Mouse (Mus musculus) heart, adult 2 months (tissue): Measurements from ENCODE around the gene Tsc1. TPM values are rescaled to one million over a fixed set of nuclear protein-coding genes. Genes with fewer than 3 reads are reported as not detected.

Experiments
- DNase-seq, 2 experiments: peaks; one replicate each; pipeline ENCODE4 v3.0.0; 2021
- H3K27ac ChIP-seq: fragments of 200-600 bp; 2 replicates; pipeline ENCODE4 v1.8.1; 2022
- H3K27me3 ChIP-seq: fragments of 200-500 bp; 2 replicates; pipeline ENCODE4 v1.6.1; 2012; ENCODE audit warnings: mild to moderate bottlenecking, low read length, inconsistent platforms, mixed read lengths; ENCODE audit not compliant: control insufficient read depth, insufficient read depth
- H3K36me3 ChIP-seq: fragments of 200-500 bp; 2 replicates; pipeline ENCODE4 v1.6.1; 2012; ENCODE audit warnings: low read length, inconsistent platforms; ENCODE audit not compliant: control insufficient read depth, insufficient read depth
- H3K4me1 ChIP-seq: fragments of 200-500 bp; 2 replicates; pipeline ENCODE4 v1.6.1; 2011; ENCODE audit warnings: low read length; ENCODE audit not compliant: control insufficient read depth, insufficient read depth
- H3K4me3 ChIP-seq: fragments of 200-600 bp; 2 replicates; pipeline ENCODE4 v1.8.1; 2022
- H3K79me2 ChIP-seq: fragments of 200-500 bp; replicated peaks from 2 replicates; pipeline ENCODE4 v1.6.1; 2012; ENCODE audit warnings: mild to moderate bottlenecking, inconsistent platforms, low read length, moderate library complexity, mixed read lengths; ENCODE audit not compliant: control insufficient read depth, insufficient read depth
- H3K9ac ChIP-seq: fragments of 200-500 bp; 2 replicates; pipeline ENCODE4 v1.6.1; 2012; ENCODE audit warnings: low read depth, mild to moderate bottlenecking, control low read depth, inconsistent platforms, low read length, mixed read lengths
- CTCF ChIP-seq: fragments of 200-600 bp; IDR thresholded peaks from 2 replicates; pipeline ENCODE4 v1.8.1; 2022; ENCODE audit warnings: antibody characterized with exemption, mild to moderate bottlenecking, moderate library complexity
- EP300 ChIP-seq: fragments of 200-500 bp; IDR thresholded peaks from 2 replicates; pipeline ENCODE4 v1.6.1; 2011; ENCODE audit warnings: low read depth, low read length, control low read depth; ENCODE audit not compliant: insufficient read depth
- POLR2A ChIP-seq: fragments of 200-500 bp; IDR thresholded peaks from 2 replicates; pipeline ENCODE4 v1.6.1; 2011; ENCODE audit warnings: mild to moderate bottlenecking, low read depth, low read length, control low read depth; ENCODE audit not compliant: insufficient read depth
- WGBS: fragments of 180-500 bp; shearing (Covaris S2); methylation state at CpG from one replicate; pipeline ENCODE4 v1.1.7; 2018; 5-methylcytosine and 5-hydroxymethylcytosine counted together
- intact Hi-C: fragments of 180-260 bp; cut with DNase I; formaldehyde crosslinking; loops from one replicate; pipeline ENCODE4 v1.15.1; 2025
- microRNA-seq, 2 experiments: library from miRNA; unstranded; fragments of <30 nt; microRNA quantifications; one replicate each; pipeline ENCODE4 v1.2.0; 2021
- polyA plus RNA-seq: library from polyadenylated mRNA; depleted of rRNA; stranded (reverse); fragments of >200 nt; gene quantifications from 2 replicates; pipeline ENCODE4 v1.2.3, GENCODE M21; 2012; rRNA removed
- total RNA-seq, 2 experiments: library from RNA; stranded (reverse); gene quantifications; 2 replicates each; pipeline ENCODE4 v1.2.3; 2021

Gene Tsc1
- total and polyA plus RNA-seq, 3 experiments, result 11.5 to 29.3 (median 24.9) TPM

GRCm38 (mm10) chr2:28722419-28722818, 81.4 kb downstream of the Tsc1 start:
- TF ChIP-seq POLR2A, result no peak
- no peak for TF ChIP-seq EP300
- no peak for TF ChIP-seq CTCF
- no peak for DNase-seq
- intact Hi-C loops, result no loop called here

GRCm38 (mm10) chr2:28723912-28724311, 82.9 kb downstream of the Tsc1 start:
- Histone ChIP-seq H3K9ac (no peak overlapping the region), H3K79me2 (no peaks in the 10 kb centered on the region), H3K4me3 (no peak overlapping the region), H3K27me3 (no peaks in the 10 kb centered on the region), H3K27ac (no peak overlapping the region), H3K36me3 (no peaks in the 10 kb centered on the region), H3K4me1 (no peaks in the 10 kb centered on the region)
- TF ChIP-seq CTCF (no peak), POLR2A (no peak), EP300 (no peak)
- intact Hi-C loops, result no loop called here
- 43% methylated on average over 9 of the region's 9 CpGs for WGBS
- DNase-seq, result no peak

More at GRCm38 (mm10) chr2:28722419-28722818, 81.4 kb downstream of the Tsc1 start:
- Histone ChIP-seq H3K27ac (no peak overlapping the region), H3K4me3 (no peak overlapping the region), H3K4me1 (no peaks in the 10 kb centered on the region), H3K9ac (no peak overlapping the region), H3K36me3 (no peaks in the 10 kb centered on the region), H3K27me3 (no peaks in the 10 kb centered on the region), H3K79me2 (no peaks in the 10 kb centered on the region)
- WGBS, result 82% methylated on average over 8 of the region's 8 CpGs

- DNase-seq, result no peak
- Histone ChIP-seq H3K27ac (no peak overlapping the region), H3K4me3 (no peak overlapping the region), H3K36me3 (no peaks in the 10 kb centered on the region), H3K27me3 (no peaks in the 10 kb centered on the region), H3K9ac (no peak overlapping the region), H3K4me1 (no peaks in the 10 kb centered on the region), H3K79me2 (no peaks in the 10 kb centered on the region)
- intact Hi-C loops, result no loop called here
- TF ChIP-seq EP300 (no peak), CTCF (no peak), POLR2A (no peak)
- 59% methylated on average over 16 of the region's 16 CpGs for WGBS
These were observed 86.9 kb downstream of the Tsc1 start for GRCm38 (mm10) chr2:28727786-28728404.

- no peaks in the 10 kb centered on the region for H3K79me2 ChIP-seq
- H3K36me3 ChIP-seq, result no peaks in the 10 kb centered on the region
- no peak overlapping the region for H3K4me3 ChIP-seq
- TF ChIP-seq EP300 (no peak), POLR2A (no peak)
- no peaks in the 10 kb centered on the region for H3K27me3 ChIP-seq
- no peak overlapping the region for H3K9ac ChIP-seq
- intact Hi-C loops, result no loop called here
- no peak for DNase-seq
- H3K27ac ChIP-seq, result no peak overlapping the region
- no peaks in the 10 kb centered on the region for H3K4me1 ChIP-seq
These were observed 89.6 kb downstream of the Tsc1 start for GRCm38 (mm10) chr2:28730676-28731075.

GRCm38 (mm10) chr2:28737112-28737511, 96.1 kb downstream of the Tsc1 start:
- no peaks in the 10 kb centered on the region for H3K27me3 ChIP-seq
- WGBS, result 75% methylated on average over 5 of the region's 5 CpGs
- H3K79me2 ChIP-seq, result no peaks in the 10 kb centered on the region
- no peaks in the 10 kb centered on the region for H3K36me3 ChIP-seq
- H3K27ac ChIP-seq, result no peak overlapping the region
- no peaks in the 10 kb centered on the region for H3K4me1 ChIP-seq
- no peak overlapping the region for H3K4me3 ChIP-seq
- no peak for TF ChIP-seq EP300
- no peak for TF ChIP-seq CTCF
- TF ChIP-seq POLR2A, result no peak
- DNase-seq, result no peak
- intact Hi-C loops, result no loop called here
- no peak overlapping the region for H3K9ac ChIP-seq

- Histone ChIP-seq H3K9ac (no peak overlapping the region), H3K4me1 (no peaks in the 10 kb centered on the region), H3K79me2 (no peaks in the 10 kb centered on the region), H3K36me3 (no peaks in the 10 kb centered on the region), H3K4me3 (no peak overlapping the region), H3K27ac (no peak overlapping the region), H3K27me3 (no peaks in the 10 kb centered on the region)
- TF ChIP-seq POLR2A, result no peak
- no peak for TF ChIP-seq EP300
- TF ChIP-seq CTCF, result no peak
- intact Hi-C loops, result no loop called here
- 73% methylated on average over 5 of the region's 5 CpGs for WGBS
- no peak for DNase-seq
These were observed 99.1 kb downstream of the Tsc1 start for GRCm38 (mm10) chr2:28740159-28740558.

Small RNA genes lying within 50 kb of the gene (microRNA-seq; reads per million reads assigned to microRNA genes)
- gene Gm22824 (0 reads per million in 2 experiments), gene Mir3088 (0 reads per million in 2 experiments)

Other genes with a start within 250 kb of the Tsc1 start
- gene Ppp1r26, start 194.4 kb upstream of the Tsc1 start, total RNA-seq, result 1 to 10 TPM; 3.4 to 5.0 TPM
- gene Ppp1r26, start 194.4 kb upstream of the Tsc1 start, polyA plus RNA-seq, result 3.1 and 3.5 TPM in 2 replicates
- not detected for gene 1700007K13Rik, start 174.9 kb upstream of the Tsc1 start, total RNA-seq
- gene 1700007K13Rik, start 174.9 kb upstream of the Tsc1 start, polyA plus RNA-seq, result 0.94 TPM in 1 of 2 replicates, not detected in the other
- 10 to 100 TPM; 42.1 to 43.0 TPM for gene Mrps2, start 173.2 kb upstream of the Tsc1 start, total RNA-seq
- 47.8 and 68.2 TPM in 2 replicates for gene Mrps2, start 173.2 kb upstream of the Tsc1 start, polyA plus RNA-seq
- gene Gbgt1, start 144.3 kb upstream of the Tsc1 start, total RNA-seq, result 1 to 10 TPM; 1.8 to 2.1 TPM
- 1.3 and 2.2 TPM in 2 replicates for gene Gbgt1, start 144.3 kb upstream of the Tsc1 start, polyA plus RNA-seq
- gene Gm10134, start 135.1 kb upstream of the Tsc1 start, total RNA-seq, result 1 to 10 TPM; 1.0 to 1.7 TPM
- gene Gm10134, start 135.1 kb upstream of the Tsc1 start, polyA plus RNA-seq, result 0.47 TPM in 1 of 2 replicates, not detected in the other
- gene Ralgds, start 128.1 kb upstream of the Tsc1 start, total RNA-seq, result 10 to 100 TPM in 1 of 2 experiments, 1 to 10 TPM in 1; 9.7 to 12.2 TPM
- gene Ralgds, start 128.1 kb upstream of the Tsc1 start, polyA plus RNA-seq, result 19.5 and 24.8 TPM in 2 replicates
- not detected for gene Cel, start 77.8 kb upstream of the Tsc1 start, total RNA-seq
- gene Cel, start 77.8 kb upstream of the Tsc1 start, polyA plus RNA-seq, result not detected in 2 replicates
- 10 to 100 TPM; 11.0 to 12.2 TPM for gene Gtf3c5, start 57.5 kb upstream of the Tsc1 start, total RNA-seq
- 14.3 and 21.9 TPM in 2 replicates for gene Gtf3c5, start 57.5 kb upstream of the Tsc1 start, polyA plus RNA-seq
- not detected for gene Gfi1b, start 19.2 kb upstream of the Tsc1 start, total RNA-seq
- 0.12 TPM in 2 replicates for gene Gfi1b, start 19.2 kb upstream of the Tsc1 start, polyA plus RNA-seq
- gene Spaca9, start 58.5 kb downstream of the Tsc1 start, total RNA-seq, result not detected
- 0.50 and 1.7 TPM in 2 replicates for gene Spaca9, start 58.5 kb downstream of the Tsc1 start, polyA plus RNA-seq
- gene Ak8, start 58.9 kb downstream of the Tsc1 start, total RNA-seq, result not detected
- 0.18 and 0.59 TPM in 2 replicates for gene Ak8, start 58.9 kb downstream of the Tsc1 start, polyA plus RNA-seq
- gene Gtf3c4, start 199.1 kb downstream of the Tsc1 start, total RNA-seq, result 10 to 100 TPM; 16.7 to 18.4 TPM
- 4.5 and 9.6 TPM in 2 replicates for gene Gtf3c4, start 199.1 kb downstream of the Tsc1 start, polyA plus RNA-seq
- gene Ddx31, start 199.2 kb downstream of the Tsc1 start, total RNA-seq, result 1 to 10 TPM; 4.1 to 4.5 TPM
- gene Ddx31, start 199.2 kb downstream of the Tsc1 start, polyA plus RNA-seq, result 1.5 and 2.0 TPM in 2 replicates